Mouse (Mus musculus) CD8-positive naive resting alpha-beta T cell, adult 2 months (primary cell): Measurements from ENCODE around the gene Nlrc5.

Source experiments
- DNase-seq, 2 experiments: peaks; one replicate each; pipeline ENCODE4 v3.0.0; 2022; ENCODE audit warnings: low read depth in 2 of 2, low spot score in 2 of 2

Nlrc5 gene

GRCm38 (mm10) chr8:94564421-94564820, 130.3 kb downstream of the Nlrc5 start:
- no peak for DNase-seq

DNA sequence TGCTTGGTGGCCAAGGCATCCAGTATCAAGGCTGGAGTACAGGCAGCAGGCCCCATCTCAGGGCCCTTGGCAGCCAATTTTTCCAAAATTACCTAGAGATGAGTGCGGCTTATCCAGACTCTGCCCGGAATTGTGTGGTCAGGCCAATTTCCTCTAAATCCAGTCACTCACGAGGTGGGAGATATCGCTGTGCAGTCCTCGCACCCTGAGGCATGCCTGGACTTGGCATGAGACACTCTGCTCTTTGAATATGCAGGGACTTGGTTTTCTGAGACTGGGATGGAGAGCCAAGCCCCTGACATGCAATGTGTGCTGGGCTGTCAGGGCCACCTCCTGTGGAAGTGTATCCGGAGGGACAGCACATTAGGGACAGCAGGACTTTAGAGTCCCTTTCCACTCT, 131.9 kb downstream of the Nlrc5 start:
- DNase-seq = no peak

GRCm38 (mm10) chr8:94566446-94567158, 132.4 kb downstream of the Nlrc5 start:
- DNase-seq = no peak

- DNase-seq = no peak
Observed at GRCm38 (mm10) chr8:94567159-94567849, 133.1 kb downstream of the Nlrc5 start.

- no peak for DNase-seq
Observed at GRCm38 (mm10) chr8:94568098-94568497, 133.9 kb downstream of the Nlrc5 start.

DNA sequence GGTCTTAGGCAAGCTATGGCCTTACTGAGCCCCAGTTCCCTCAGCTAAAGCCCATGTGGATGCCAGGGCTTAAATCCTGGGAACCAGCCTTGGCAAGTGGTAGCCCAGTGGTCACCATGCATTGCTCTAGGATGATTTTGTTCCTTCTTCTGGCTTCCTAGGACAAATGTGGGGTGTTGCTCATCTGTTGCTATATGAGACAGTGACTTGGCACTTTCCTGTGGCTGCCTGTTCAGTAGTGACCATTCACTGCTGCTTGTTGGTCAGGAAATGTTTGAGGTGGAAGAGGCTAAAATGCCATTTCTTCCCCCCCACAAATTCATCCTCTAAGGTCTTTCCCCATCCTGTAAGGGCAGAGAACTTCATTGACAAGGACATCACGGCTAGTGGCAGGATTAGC, 135.3 kb downstream of the Nlrc5 start:
- DNase-seq = no peak

DNA sequence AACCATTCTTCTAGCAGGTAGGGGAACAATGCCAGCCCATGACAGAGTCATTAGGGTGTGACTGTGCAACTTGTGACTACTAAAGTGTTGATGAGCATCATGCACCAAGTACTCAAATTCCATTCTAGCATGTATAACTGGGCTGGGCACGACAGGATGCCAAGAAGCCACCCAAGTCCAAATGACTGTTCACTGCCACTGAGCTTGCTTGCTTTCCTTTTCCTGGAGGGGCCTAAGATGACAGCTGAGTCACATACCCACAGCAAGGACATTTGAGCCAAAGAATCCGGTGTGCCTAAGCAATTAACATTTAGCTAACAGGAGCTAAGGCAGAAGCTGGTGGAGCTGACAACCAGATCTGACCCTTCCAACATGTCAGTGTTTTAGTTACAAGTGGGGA, 137.7 kb downstream of the Nlrc5 start:
- DNase-seq = no peak

GRCm38 (mm10) chr8:94574159-94574907, 140.2 kb downstream of the Nlrc5 start:
- DNase-seq = no peak

GRCm38 (mm10) chr8:94575148-94575547, 141.0 kb downstream of the Nlrc5 start:
- DNase-seq = no peak
